Mouse (Mus musculus) forelimb bud, embryonic 11.5 days (tissue): Measurements from ENCODE around the gene Aldh8a1.

ENCODE experiments used
- DNase-seq: peaks from one replicate; pipeline ENCODE4 v3.0.0-alpha.2; 2012; ENCODE audit warnings: low read depth, low spot score

Gene Aldh8a1

GRCm38 (mm10) chr10:21376682-21377473, at the start of gene Aldh8a1:
Gene Aldh8a1, plus strand, starts transcription at chr10:21377291.
- DNase-seq: no peak

GRCm38 (mm10) chr10:21327605-21328135, 49.4 kb upstream of the Aldh8a1 start:
- DNase-seq: no peak

DNA sequence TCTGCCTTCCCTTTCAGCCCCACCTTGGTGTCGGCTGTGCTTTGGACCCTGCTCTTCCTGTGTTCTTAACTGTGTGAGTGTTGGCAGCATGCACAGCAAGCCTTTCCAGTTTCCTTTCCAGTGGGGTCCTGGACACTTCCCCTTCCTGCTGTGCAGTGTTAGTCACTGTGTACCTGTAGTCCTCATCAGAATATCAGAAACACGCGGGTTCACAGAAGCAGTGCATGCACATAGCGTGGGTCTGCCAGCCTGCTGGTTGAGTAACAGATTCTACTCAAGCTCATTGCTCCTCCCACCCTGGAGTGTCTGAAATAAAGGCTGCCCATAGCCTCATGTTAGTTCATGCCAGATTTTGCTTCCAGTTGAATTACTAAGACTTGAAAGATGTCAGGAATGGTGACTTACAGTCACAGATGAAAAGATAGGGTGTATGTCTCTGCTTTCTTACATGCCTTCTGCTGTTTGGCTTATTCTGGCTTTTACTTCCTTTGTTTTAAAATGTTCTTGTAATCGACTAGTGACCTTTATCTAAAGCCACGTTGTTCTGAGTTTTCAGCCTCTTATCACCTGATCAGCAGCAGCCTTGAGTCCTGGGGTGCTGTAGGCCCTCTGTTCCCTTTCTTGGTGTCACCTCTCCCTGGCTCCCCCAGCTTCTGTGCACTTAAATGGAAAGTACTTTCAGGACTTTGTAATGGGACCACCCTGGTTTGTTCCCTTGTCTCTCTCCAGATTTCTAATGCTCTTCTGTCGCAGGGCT, 42.6 kb upstream of the Aldh8a1 start:
- DNase-seq: no peak

DNA sequence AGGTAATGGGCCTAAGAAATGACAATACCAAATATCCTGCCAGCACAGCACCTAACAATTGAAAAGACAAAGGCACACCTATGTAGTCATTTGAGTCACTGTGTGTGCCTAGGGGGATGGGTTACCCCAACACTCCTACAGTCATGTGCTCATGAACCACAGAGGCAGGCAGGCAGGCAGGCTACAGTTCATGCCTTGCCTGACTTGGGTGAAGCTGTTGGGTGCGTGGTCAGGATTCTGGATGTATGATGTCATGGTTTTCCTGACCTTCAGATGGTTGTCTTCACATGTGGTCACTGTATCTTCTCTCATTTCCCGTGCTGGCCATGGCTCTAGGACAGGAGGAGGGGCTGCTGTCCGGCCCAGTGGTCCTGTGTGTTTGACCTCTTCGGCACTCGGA, 41.6 kb upstream of the Aldh8a1 start:
- DNase-seq: no peak

GRCm38 (mm10) chr10:21337191-21337590, 39.9 kb upstream of the Aldh8a1 start:
- DNase-seq: peak; percentile 17

DNA sequence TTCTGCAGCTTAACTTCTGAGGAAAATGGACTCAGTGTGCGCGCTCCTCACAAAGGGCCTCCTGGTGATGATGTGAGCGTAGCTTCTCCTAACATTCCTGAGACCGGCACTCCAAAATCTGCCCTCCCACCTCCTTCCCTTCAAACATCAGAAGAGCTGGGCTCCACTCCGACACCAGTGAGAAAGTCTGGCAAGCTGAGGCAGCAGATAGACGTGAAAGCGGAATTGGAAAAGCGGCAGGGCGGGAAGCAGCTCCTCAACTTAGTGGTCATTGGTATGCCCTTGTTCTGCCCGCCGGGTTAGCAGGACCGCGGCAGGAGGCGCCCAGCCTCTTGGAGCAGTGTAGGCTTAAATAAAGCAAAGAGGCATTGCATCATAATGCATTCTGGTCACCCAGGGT, 35.4 kb upstream of the Aldh8a1 start:
- no peak for DNase-seq

GRCm38 (mm10) chr10:21342331-21343005, 34.6 kb upstream of the Aldh8a1 start:
- no peak for DNase-seq

DNA sequence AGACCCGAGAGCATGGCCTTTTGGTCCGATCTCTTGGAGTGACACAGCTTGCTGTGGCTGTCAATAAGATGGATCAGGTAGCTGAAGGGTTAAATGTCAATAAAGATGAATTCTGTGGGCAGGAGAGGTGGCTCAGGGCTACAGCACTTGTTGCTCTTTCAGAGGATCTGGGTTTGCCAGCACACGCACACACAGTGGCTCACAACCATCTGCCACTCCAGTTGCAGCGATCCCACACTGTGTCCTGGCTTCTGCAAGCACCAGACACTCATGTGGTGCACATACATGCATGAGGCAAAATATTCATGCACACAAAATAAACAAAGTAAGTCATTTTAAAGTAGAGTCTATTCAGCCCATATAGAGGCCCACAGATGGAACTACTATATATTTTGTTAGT, 29.8 kb upstream of the Aldh8a1 start:
- no peak for DNase-seq

DNA sequence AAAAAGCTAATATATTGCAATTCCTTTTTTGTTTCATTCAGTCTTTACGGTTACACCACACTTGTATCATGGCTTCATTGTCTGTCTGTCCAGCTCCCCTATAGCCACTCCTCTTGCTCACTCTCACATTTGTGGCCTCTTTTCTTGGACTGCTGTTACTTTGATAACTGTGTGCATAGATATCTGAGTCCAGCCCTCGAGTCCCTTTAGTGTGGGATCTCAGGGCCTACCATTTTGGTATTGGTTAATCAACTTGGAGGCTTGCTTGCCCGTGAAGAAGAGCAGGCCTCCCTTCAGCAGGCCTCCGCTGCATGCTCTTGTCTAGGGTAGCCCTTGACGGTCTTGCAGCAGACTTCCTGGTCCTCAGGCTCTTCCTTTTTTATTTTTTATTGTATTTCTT, 27.6 kb upstream of the Aldh8a1 start:
- DNase-seq: no peak

GRCm38 (mm10) chr10:21349946-21350345, 27.1 kb upstream of the Aldh8a1 start:
- DNase-seq: no peak

GRCm38 (mm10) chr10:21350531-21351515, 26.3 kb upstream of the Aldh8a1 start:
- no peak for DNase-seq

DNA sequence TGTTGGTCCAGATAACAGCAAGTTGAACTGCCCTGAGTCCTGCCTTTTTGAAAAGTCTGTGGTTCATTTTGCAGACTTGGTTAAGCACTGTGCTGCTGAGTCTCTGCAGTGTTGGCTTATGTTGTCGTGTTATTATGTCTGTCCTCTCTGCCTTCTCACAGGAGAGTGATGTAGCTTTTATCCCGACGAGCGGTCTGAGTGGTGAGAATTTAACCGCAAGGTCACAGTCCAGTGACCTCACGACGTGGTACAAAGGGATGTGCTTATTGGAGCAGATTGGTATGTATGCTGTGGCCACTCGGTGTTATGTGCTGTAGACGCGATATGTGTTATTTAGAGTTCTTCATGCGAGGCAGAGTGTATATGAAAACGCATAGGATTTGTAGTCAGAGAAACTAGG, 25.3 kb upstream of the Aldh8a1 start:
- no peak for DNase-seq

- DNase-seq: no peak
These were observed 23.2 kb upstream of the Aldh8a1 start for GRCm38 (mm10) chr10:21353890-21354289.

- DNase-seq: no peak
These were observed 22.6 kb upstream of the Aldh8a1 start for GRCm38 (mm10) chr10:21354506-21354905.

DNA sequence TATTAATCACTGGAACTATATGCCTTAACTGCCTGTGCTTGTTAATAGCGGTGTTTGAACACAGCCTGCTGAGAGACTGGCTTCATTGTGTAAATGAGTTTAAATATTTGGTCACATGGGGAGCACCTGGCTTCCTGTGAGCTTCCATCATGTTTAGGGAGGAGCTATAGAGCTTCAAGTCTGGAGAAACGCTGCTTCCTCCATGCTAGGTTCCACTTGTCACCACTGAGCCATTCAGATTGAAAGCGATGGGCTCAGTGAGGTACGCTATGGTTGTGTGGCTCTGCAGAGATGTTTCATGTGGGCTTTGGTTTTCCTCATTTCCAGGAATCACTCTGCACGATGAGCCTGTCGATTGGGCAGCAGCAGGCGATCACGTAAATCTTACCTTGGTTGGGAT, 19.1 kb upstream of the Aldh8a1 start:
- no peak for DNase-seq

- no peak for DNase-seq
These were observed 18.0 kb upstream of the Aldh8a1 start for GRCm38 (mm10) chr10:21359086-21359485.

GRCm38 (mm10) chr10:21361871-21362270, 15.2 kb upstream of the Aldh8a1 start:
- DNase-seq: no peak

DNA sequence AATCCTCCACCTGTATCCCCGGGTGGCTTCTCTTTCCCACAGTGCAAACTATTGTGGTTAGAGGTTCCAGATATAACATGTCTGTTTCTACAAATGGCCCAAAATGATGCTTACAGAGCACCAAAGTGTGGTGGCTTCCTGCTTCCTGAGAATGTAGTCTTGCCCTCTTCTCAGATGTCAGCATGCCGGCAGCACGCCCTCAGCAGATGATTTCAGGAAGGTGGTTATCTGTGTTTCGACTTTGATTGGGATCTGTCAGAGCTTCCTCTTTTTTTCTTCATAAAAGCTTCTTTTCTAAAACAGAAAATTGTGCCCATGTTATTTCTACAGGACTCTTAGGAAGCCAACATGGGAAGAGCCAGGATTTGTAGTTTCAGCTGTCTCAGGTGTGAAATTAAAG, 13.8 kb upstream of the Aldh8a1 start:
- DNase-seq: no peak

DNA sequence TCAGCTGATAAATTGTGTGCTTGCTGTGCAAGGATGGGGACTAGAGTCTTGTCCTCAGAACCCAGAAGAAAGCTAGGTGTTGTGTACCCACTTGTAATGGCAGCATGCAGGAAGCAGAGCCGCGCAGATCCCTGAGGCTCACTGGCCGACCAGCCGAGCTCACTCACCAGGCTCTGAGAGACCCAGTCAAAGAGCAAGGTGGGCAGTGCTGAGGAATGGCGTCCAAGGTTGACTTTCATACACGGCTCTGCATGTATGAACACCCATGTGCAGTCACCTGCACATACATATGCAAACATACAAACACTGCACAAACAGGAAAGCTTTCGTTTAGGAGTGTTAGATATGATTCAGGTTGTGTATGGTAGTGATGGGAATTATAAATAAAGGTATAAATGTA, 12.1 kb upstream of the Aldh8a1 start:
- DNase-seq: no peak

DNA sequence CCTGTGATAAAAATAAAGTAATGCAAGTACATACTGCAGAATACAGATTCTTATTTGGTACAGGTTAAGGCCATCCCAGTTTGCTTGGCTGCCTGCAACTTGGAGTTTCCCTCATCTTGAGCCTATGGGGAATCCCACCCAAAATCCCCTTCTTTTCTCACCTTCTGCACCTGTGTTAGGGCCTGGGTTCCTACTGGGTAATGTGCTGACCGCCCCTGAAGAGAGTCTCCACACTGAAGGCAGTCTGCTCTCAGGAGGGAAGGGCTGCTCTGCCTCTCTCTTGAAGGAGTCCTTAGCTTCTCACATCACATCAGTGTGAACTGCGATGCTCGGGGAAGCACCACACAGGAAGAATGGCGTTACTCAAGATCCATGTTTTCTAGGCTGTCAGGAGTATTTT, 11.2 kb upstream of the Aldh8a1 start:
- DNase-seq: no peak

GRCm38 (mm10) chr10:21366471-21366870, 10.6 kb upstream of the Aldh8a1 start:
- no peak for DNase-seq
